In the genomic region with DNA sequence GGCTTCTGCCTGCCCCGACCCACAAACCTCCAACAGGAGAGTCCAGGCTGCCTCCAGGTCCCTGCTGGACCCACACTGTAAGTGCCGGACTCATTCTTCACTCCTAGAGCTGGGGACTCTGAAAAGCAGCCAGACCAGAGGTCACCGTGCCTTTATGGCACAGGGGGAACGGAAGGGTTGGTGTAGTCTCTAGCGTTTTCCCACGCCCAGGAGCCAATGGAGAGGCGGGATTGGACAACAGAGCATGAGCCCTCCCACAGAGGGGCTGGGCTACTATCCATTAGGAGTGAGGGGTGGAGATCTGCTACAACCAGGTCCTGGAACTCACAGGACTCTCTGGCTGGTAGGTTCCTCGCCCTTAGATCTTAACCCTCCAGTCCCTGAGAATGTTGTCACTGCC, we compare ENCODE assay signal across 9 mouse cellular contexts. TPM values are rescaled to one million over a fixed set of nuclear protein-coding genes. Genes with fewer than 3 reads are reported as not detected.
DNase-seq lines count a peak whose midpoint lies in the region; ATAC-seq and TF ChIP-seq lines count a peak whose summit lies in the region.
"Had no signal": no experiment of that assay in that cellular context is flagged by ENCODE, and none has a peak within 500 bp of the region (broad histone marks: within the 10 kb centered on the region; RNA-seq: fewer than 3 reads in every experiment).

No protein-coding gene starts in this region.

- peak overlapping the region; percentile 51 for H3K9ac ChIP-seq in forebrain, embryonic 14.5 days (ENCODE audit: low read length)

- peak; percentile 70 for DNase-seq in adrenal gland, postnatal 25 days
- peak; percentile 87 for DNase-seq in forebrain, embryonic 14.5 days (ENCODE audit: low spot score)
- DNase-seq in heart, postnatal 36 days, result peak; percentile 47 to 55
- peak; percentile 46 for DNase-seq in layer of hippocampus, adult 9-11 months
- peak; percentile 76 to 81 for DNase-seq in lung, postnatal 4 days
- DNase-seq in right cerebral cortex, postnatal 4 days, result peak; percentile 61

- intact Hi-C loops in heart, postnatal 36 days (cut with DNase I), result no loop called here

- peaks cover 29% of the 10 kb centered on the region for H3K27me3 ChIP-seq in E14TG2a.4 (ENCODE audit: insufficient read depth, low read length)
- H3K27me3 ChIP-seq in forebrain, embryonic 14.5 days (replicated peaks; ENCODE audit: control insufficient read depth, insufficient read depth, low read length), result no peaks in the 10 kb centered on the region

- peak overlapping the region; percentile 69 for H3K4me3 ChIP-seq in E14TG2a.4 (replicated peaks; ENCODE audit: low read length)
- H3K4me3 ChIP-seq in forebrain, embryonic 14.5 days (ENCODE audit: low read depth, low read length), result peak overlapping the region; percentile 20

- no peak for TF ChIP-seq CTCF in E14TG2a.4 (conservative IDR thresholded peaks at IDR 0.05; ENCODE audit: low read length)

- 1% methylated on average over 8 of the region's 8 CpGs for WGBS in forebrain, embryonic 14.5 days

- peak overlapping the region; percentile 44; the same call in 1 of the 2 replicates for H3K27ac ChIP-seq in forebrain, embryonic 14.5 days (ENCODE audit: low read depth, low read length)
- H3K27ac ChIP-seq: macrophage had no signal

- ATAC-seq in forebrain, embryonic 14.5 days, result peak; percentile 61
- no peak for ATAC-seq in CD4-positive, CD25-positive, alpha-beta regulatory T cell, adult 4 months

- no peaks in the 10 kb centered on the region for H3K9me3 ChIP-seq in E14TG2a.4 (ENCODE audit: low read length)
- H3K9me3 ChIP-seq in forebrain, embryonic 14.5 days (replicated peaks; ENCODE audit: control insufficient read depth, low read length), result no peaks in the 10 kb centered on the region

- H3K4me1 ChIP-seq in E14TG2a.4 (replicated peaks; ENCODE audit: low read depth, low read length), result peaks cover 44% of the 10 kb centered on the region
- peaks cover 22% of the 10 kb centered on the region for H3K4me1 ChIP-seq in forebrain, embryonic 14.5 days (ENCODE audit: control insufficient read depth, insufficient read depth, low read length)

- H3K36me3 ChIP-seq in E14TG2a.4 (ENCODE audit: insufficient read depth, low read length), result no peaks in the 10 kb centered on the region
- H3K36me3 ChIP-seq in forebrain, embryonic 14.5 days (ENCODE audit: control insufficient read depth, insufficient read depth, low read length), result no peaks in the 10 kb centered on the region

- H3K4me2 ChIP-seq in forebrain, embryonic 14.5 days (ENCODE audit: low read length), result peak overlapping the region; percentile 53

RNA-seq across cellular contexts. Expression of a gene that starts 14.4 kb away (rescaled TPM):
- not detected in 2 replicates for total RNA-seq in adrenal gland, postnatal 25 days (2021)
- 73.0 and 86.0 TPM in 2 replicates for polyA plus RNA-seq in forebrain, embryonic 14.5 days (2014; fragmentation: Nextera tagmentation; extraction: Ambion mirVana)
- not detected for total RNA-seq in heart, postnatal 36 days (2021)
- under 1 TPM in 1 of 2 experiments, not detected in 1; 0.59 TPM for polyA plus RNA-seq in CD4-positive, CD25-positive, alpha-beta regulatory T cell, adult 4 months (2017; shearing (Covaris generic))
- polyA plus RNA-seq: macrophage had no signal

RNA-seq across cellular contexts. Expression of a gene that starts 17.6 kb away (rescaled TPM):
- total RNA-seq in adrenal gland, postnatal 25 days (2021), result 33.6 and 33.8 TPM in 2 replicates
- polyA plus RNA-seq in forebrain, embryonic 14.5 days (2014; fragmentation: Nextera tagmentation; extraction: Ambion mirVana), result 34.6 and 38.9 TPM in 2 replicates
- 10 to 100 TPM; 40.9 to 42.8 TPM for total RNA-seq in heart, postnatal 36 days (2021)
- polyA plus RNA-seq in CD4-positive, CD25-positive, alpha-beta regulatory T cell, adult 4 months (2017; shearing (Covaris generic)), result 10 to 100 TPM; 40.8 to 61.1 TPM

RNA-seq across cellular contexts. Expression of a gene that starts 18.0 kb away (rescaled TPM):
- 2.1 and 5.9 TPM in 2 replicates for total RNA-seq in adrenal gland, postnatal 25 days (2021)
- polyA plus RNA-seq in forebrain, embryonic 14.5 days (2014; fragmentation: Nextera tagmentation; extraction: Ambion mirVana), result not detected in 2 replicates
- total RNA-seq in heart, postnatal 36 days (2021), result 1 to 10 TPM; 5.1 to 6.0 TPM
- polyA plus RNA-seq in CD4-positive, CD25-positive, alpha-beta regulatory T cell, adult 4 months (2017; shearing (Covaris generic)), result 10 to 100 TPM; 12.0 to 22.3 TPM

RNA-seq across cellular contexts. Expression of a gene that starts 47.4 kb away (rescaled TPM):
- 126 and 172 TPM in 2 replicates for total RNA-seq in adrenal gland, postnatal 25 days (2021)
- 40.3 and 45.9 TPM in 2 replicates for polyA plus RNA-seq in forebrain, embryonic 14.5 days (2014; fragmentation: Nextera tagmentation; extraction: Ambion mirVana)
- 10 to 100 TPM; 80.9 to 83.5 TPM for total RNA-seq in heart, postnatal 36 days (2021)
- 10 to 100 TPM in 1 of 2 experiments, 1 to 10 TPM in 1; 5.4 to 11.3 TPM for polyA plus RNA-seq in CD4-positive, CD25-positive, alpha-beta regulatory T cell, adult 4 months (2017; shearing (Covaris generic))
